ENCODE assay signal across 21 mouse cellular contexts in genomic region chr5:147043240-147043844, GRCm38 (mm10). TPM values are rescaled to one million over a fixed set of nuclear protein-coding genes. Genes with fewer than 3 reads are reported as not detected.
DNase-seq lines count a peak whose midpoint lies in the region; ATAC-seq and TF ChIP-seq lines count a peak whose summit lies in the region.
"Had no signal": no experiment of that assay in that cellular context is flagged by ENCODE, and none has a peak within 500 bp of the region (broad histone marks: within the 10 kb centered on the region; RNA-seq: fewer than 3 reads in every experiment).

No protein-coding gene starts in this region.

- DNase-seq in frontal cortex, adult 2 months (ENCODE audit: extremely low spot score in 1 of 2, low spot score in 1 of 2), result peak; percentile 33 to 42
- no peak for DNase-seq in frontal cortex, postnatal 14 days (ENCODE audit: low spot score in 2 of 2)
- DNase-seq in kidney, postnatal 0 days (ENCODE audit: low spot score), result peak; percentile 81
- no peak for DNase-seq in kidney, adult 18-20 months
- no peak for DNase-seq in neural tube, embryonic 10.5 days (ENCODE audit: extremely low spot score, low spot score)
- no peak for DNase-seq in forebrain, postnatal 0 days
- DNase-seq: adrenal gland, postnatal 25 days; cerebellum, adult 18-20 months; cerebellum, postnatal 25 days; gastrocnemius, postnatal 10 days; heart, adult 18-20 months; kidney, adult 11 months; liver, postnatal 0 days; lung, postnatal 10 days; thymus, postnatal 4 days had no signal

- ATAC-seq in kidney, postnatal 0 days (replicated peaks; ENCODE audit: low FRiP score, low read depth), result no peak
- ATAC-seq in neural tube, embryonic 12.5 days (ENCODE audit: low FRiP score, low read depth), result peak; percentile 26; the same call in 1 of the 2 replicates
- peak; percentile 26; the same call in 1 of the 2 replicates for ATAC-seq in neural tube, embryonic 14.5 days (ENCODE audit: low read depth)
- ATAC-seq in forebrain, postnatal 0 days, result no peak
- ATAC-seq: forebrain, embryonic 15.5 days; liver, postnatal 0 days had no signal

- H3K9ac ChIP-seq in kidney, postnatal 0 days (ENCODE audit: low read depth, low read length), result no peak overlapping the region
- no peak overlapping the region; the same call in 1 of the 2 replicates for H3K9ac ChIP-seq in neural tube, embryonic 12.5 days
- no peak overlapping the region for H3K9ac ChIP-seq in neural tube, embryonic 14.5 days (replicated peaks; ENCODE audit: low read depth, low read length)
- H3K9ac ChIP-seq in forebrain, postnatal 0 days, result no peak overlapping the region
- H3K9ac ChIP-seq: forebrain, embryonic 15.5 days; heart, embryonic 13.5 days; liver, postnatal 0 days had no signal

- TF ChIP-seq CTCF in kidney, postnatal 0 days (IDR thresholded peaks at IDR 0.05; ENCODE audit: low read depth), result no peak
- no peak for TF ChIP-seq CTCF in forebrain, postnatal 0 days (IDR thresholded peaks at IDR 0.05; ENCODE audit: low read depth)

- no peaks in the 10 kb centered on the region for H3K27me3 ChIP-seq in kidney, postnatal 0 days (ENCODE audit: insufficient read depth, low read length)
- H3K27me3 ChIP-seq in neural tube, embryonic 12.5 days (replicated peaks), result no peaks in the 10 kb centered on the region
- no peaks in the 10 kb centered on the region for H3K27me3 ChIP-seq in neural tube, embryonic 14.5 days (ENCODE audit: control insufficient read depth, insufficient read depth, low read length)
- H3K27me3 ChIP-seq in forebrain, postnatal 0 days (ENCODE audit: insufficient read depth, low read length), result no peaks in the 10 kb centered on the region
- H3K27me3 ChIP-seq: forebrain, embryonic 15.5 days; heart, embryonic 13.5 days had no signal

- H3K4me3 ChIP-seq in kidney, postnatal 0 days (replicated peaks; ENCODE audit: low read depth, low read length), result no peak overlapping the region
- no peak overlapping the region for H3K4me3 ChIP-seq in neural tube, embryonic 12.5 days
- H3K4me3 ChIP-seq in neural tube, embryonic 14.5 days (ENCODE audit: low read depth, low read length), result no peak overlapping the region
- no peak overlapping the region for H3K4me3 ChIP-seq in forebrain, postnatal 0 days (ENCODE audit: low read depth, low read length)
- H3K4me3 ChIP-seq: forebrain, embryonic 15.5 days; heart, embryonic 13.5 days; limb, embryonic 10.5 days had no signal

- WGBS in kidney, postnatal 0 days, result 41% methylated on average over 15 of the region's 15 CpGs
- WGBS in neural tube, embryonic 12.5 days, result 44% methylated on average over 15 of the region's 15 CpGs
- WGBS in neural tube, embryonic 14.5 days, result 40% methylated on average over 15 of the region's 15 CpGs
- 70% methylated on average over 15 of the region's 15 CpGs for WGBS in forebrain, postnatal 0 days

- no peaks in the 10 kb centered on the region for H3K36me3 ChIP-seq in kidney, postnatal 0 days (ENCODE audit: insufficient read depth, low read length)
- no peaks in the 10 kb centered on the region for H3K36me3 ChIP-seq in neural tube, embryonic 12.5 days
- no peaks in the 10 kb centered on the region for H3K36me3 ChIP-seq in neural tube, embryonic 14.5 days (ENCODE audit: control insufficient read depth, insufficient read depth, low read length)
- H3K36me3 ChIP-seq in forebrain, postnatal 0 days (ENCODE audit: insufficient read depth), result no peaks in the 10 kb centered on the region
- H3K36me3 ChIP-seq: forebrain, embryonic 15.5 days had no signal

- H3K4me1 ChIP-seq in kidney, postnatal 0 days (replicated peaks; ENCODE audit: insufficient read depth, low read length), result peaks cover 5% of the 10 kb centered on the region; the same call in 1 of the 2 replicates
- peaks cover 14% of the 10 kb centered on the region for H3K4me1 ChIP-seq in neural tube, embryonic 12.5 days
- peaks cover 11% of the 10 kb centered on the region for H3K4me1 ChIP-seq in neural tube, embryonic 14.5 days (ENCODE audit: control insufficient read depth, insufficient read depth, low read length)
- peaks cover 6% of the 10 kb centered on the region for H3K4me1 ChIP-seq in forebrain, postnatal 0 days (ENCODE audit: insufficient read depth)

- no peak overlapping the region for H3K27ac ChIP-seq in kidney, postnatal 0 days
- H3K27ac ChIP-seq in neural tube, embryonic 12.5 days, result no peak overlapping the region
- no peak overlapping the region; the same call in 1 of the 2 replicates for H3K27ac ChIP-seq in neural tube, embryonic 14.5 days (ENCODE audit: low read depth, low read length)
- H3K27ac ChIP-seq in forebrain, postnatal 0 days (ENCODE audit: low read depth, low read length), result no peak overlapping the region
- H3K27ac ChIP-seq: forebrain, embryonic 15.5 days; heart, embryonic 13.5 days; limb, embryonic 10.5 days had no signal

- no peaks in the 10 kb centered on the region for H3K9me3 ChIP-seq in kidney, postnatal 0 days (replicated peaks; ENCODE audit: low read length)
- H3K9me3 ChIP-seq in neural tube, embryonic 12.5 days, result no peaks in the 10 kb centered on the region
- H3K9me3 ChIP-seq in neural tube, embryonic 14.5 days (ENCODE audit: control insufficient read depth, low read length), result no peaks in the 10 kb centered on the region
- H3K9me3 ChIP-seq in forebrain, postnatal 0 days (ENCODE audit: low read length), result no peaks in the 10 kb centered on the region
- H3K9me3 ChIP-seq: forebrain, embryonic 15.5 days; G1E; heart, embryonic 13.5 days; limb, embryonic 10.5 days had no signal

- no peak overlapping the region for H3K4me2 ChIP-seq in kidney, postnatal 0 days (ENCODE audit: low read length)
- H3K4me2 ChIP-seq in neural tube, embryonic 12.5 days (replicated peaks), result no peak overlapping the region
- H3K4me2 ChIP-seq in neural tube, embryonic 14.5 days (ENCODE audit: low read depth, low read length), result no peak overlapping the region
- no peak overlapping the region for H3K4me2 ChIP-seq in forebrain, postnatal 0 days (ENCODE audit: low read depth)
- H3K4me2 ChIP-seq: forebrain, embryonic 15.5 days; heart, embryonic 13.5 days had no signal

RNA-seq across cellular contexts. Expression of gene Lnx2, which starts 33.0 kb away (rescaled TPM):
- 7.6 and 10.5 TPM in 2 replicates for polyA plus RNA-seq in frontal cortex, adult 2 months (2012; rRNA removed)
- 11.8 and 12.4 TPM in 2 replicates for polyA plus RNA-seq in kidney, postnatal 0 days (2015; fragmentation: Nextera tagmentation; extraction: Ambion mirVana)
- polyA plus RNA-seq in neural tube, embryonic 12.5 days (2016; fragmentation: Nextera tagmentation; extraction: Ambion mirVana), result 7.2 and 9.0 TPM in 2 replicates
- 3.9 and 6.6 TPM in 2 replicates for polyA plus RNA-seq in neural tube, embryonic 14.5 days (2014; fragmentation: Nextera tagmentation; extraction: Ambion mirVana)
- 10.0 and 14.4 TPM in 2 replicates for total RNA-seq in forebrain, postnatal 0 days (2014; rRNA removed)
- 5.6 and 6.5 TPM in 2 replicates for polyA plus RNA-seq in forebrain, postnatal 0 days (2015; fragmentation: Nextera tagmentation; extraction: Ambion mirVana)

RNA-seq across cellular contexts. Expression of gene Polr1d, which starts 33.5 kb away (rescaled TPM):
- 76.4 and 76.5 TPM in 2 replicates for polyA plus RNA-seq in frontal cortex, adult 2 months (2012; rRNA removed)
- polyA plus RNA-seq in kidney, postnatal 0 days (2015; fragmentation: Nextera tagmentation; extraction: Ambion mirVana), result 161 TPM in 2 replicates
- polyA plus RNA-seq in neural tube, embryonic 12.5 days (2016; fragmentation: Nextera tagmentation; extraction: Ambion mirVana), result 94.5 and 102 TPM in 2 replicates
- polyA plus RNA-seq in neural tube, embryonic 14.5 days (2014; fragmentation: Nextera tagmentation; extraction: Ambion mirVana), result 101 and 108 TPM in 2 replicates
- total RNA-seq in forebrain, postnatal 0 days (2014; rRNA removed), result 92.1 and 126 TPM in 2 replicates
- polyA plus RNA-seq in forebrain, postnatal 0 days (2015; fragmentation: Nextera tagmentation; extraction: Ambion mirVana), result 114 and 141 TPM in 2 replicates

Comparison
In these comparisons a context has a peak if more than half of its experiments do, and no peak if none do; other contexts are left out.
1. DNase-seq: peak in frontal cortex, adult 2 months (2 of 2) and kidney, postnatal 0 days (single experiment); none in frontal cortex, postnatal 14 days (0 of 2), kidney, adult 18-20 months (single experiment), neural tube, embryonic 10.5 days (single experiment) and forebrain, postnatal 0 days (single experiment).
2. ATAC-seq: peak in neural tube, embryonic 12.5 days (single experiment) and neural tube, embryonic 14.5 days (single experiment); none in kidney, postnatal 0 days (single experiment) and forebrain, postnatal 0 days (single experiment).